Mouse (Mus musculus): ENCODE data around the gene Polg2. TPM values are rescaled to one million over a fixed set of nuclear protein-coding genes. Genes with fewer than 3 reads are reported as not detected.
A peak's percentile ranks its signal among the peaks of the same experiment; 100 is the strongest.
"Not testable (repeated sequence)": the region's sequence is repeated elsewhere in the genome, so short reads cannot be mapped to it uniquely, and the experiment has no call there.

Gene Polg2
- total and polyA plus RNA-seq, 3 experiments = 2.7 to 4.2 (median 3.7) TPM

- TF ChIP-seq EP300 (IDR thresholded peaks at IDR 0.05; ENCODE audit: insufficient read depth, low read depth, low read length) (no peak), CTCF (IDR thresholded peaks at IDR 0.05) (no peak), POLR2A (IDR thresholded peaks at IDR 0.05; ENCODE audit: insufficient read depth, low read depth, low read length) (no peak)
- Histone ChIP-seq H3K79me2 (replicated peaks; ENCODE audit: control insufficient read depth, insufficient read depth, low read length) (no peaks in the 10 kb centered on the region), H3K36me3 (ENCODE audit: control insufficient read depth, insufficient read depth, low read length) (no peaks in the 10 kb centered on the region), H3K27me3 (ENCODE audit: control insufficient read depth, insufficient read depth, low read length) (no peaks in the 10 kb centered on the region), H3K9ac (ENCODE audit: low read depth, low read length) (no peak overlapping the region), H3K4me3 (no peak overlapping the region), H3K27ac (no peak overlapping the region), H3K4me1 (ENCODE audit: control insufficient read depth, insufficient read depth, low read length) (no peaks in the 10 kb centered on the region)
- WGBS = 76% methylated on average over 6 of the region's 6 CpGs
- no peak for DNase-seq
- intact Hi-C loops (cut with DNase I) = no loop called here
Measured at GRCm38 (mm10) chr11:106753314-106753713, 26.0 kb downstream of the Polg2 start.

- TF ChIP-seq EP300 (IDR thresholded peaks at IDR 0.05; ENCODE audit: insufficient read depth, low read depth, low read length) (no peak), CTCF (IDR thresholded peaks at IDR 0.05) (no peak), POLR2A (IDR thresholded peaks at IDR 0.05; ENCODE audit: insufficient read depth, low read depth, low read length) (no peak)
- Histone ChIP-seq H3K27me3 (ENCODE audit: control insufficient read depth, insufficient read depth, low read length) (no peaks in the 10 kb centered on the region), H3K27ac (peak overlapping the region; percentile 13), H3K4me3 (no peak overlapping the region), H3K36me3 (ENCODE audit: control insufficient read depth, insufficient read depth, low read length) (no peaks in the 10 kb centered on the region), H3K79me2 (replicated peaks; ENCODE audit: control insufficient read depth, insufficient read depth, low read length) (no peaks in the 10 kb centered on the region), H3K9ac (ENCODE audit: low read depth, low read length) (no peak overlapping the region), H3K4me1 (ENCODE audit: control insufficient read depth, insufficient read depth, low read length) (no peaks in the 10 kb centered on the region)
- intact Hi-C loops (cut with DNase I) = no loop called here
- peak; percentile 34 to 69 for DNase-seq
- 75% methylated on average over 7 of the region's 7 CpGs for WGBS
Measured at GRCm38 (mm10) chr11:106752103-106752502, 27.2 kb downstream of the Polg2 start.

GRCm38 (mm10) chr11:106751039-106752018 is 28.0 kb downstream of the Polg2 start, which contains the start of gene Milr1:
Gene Milr1 (plus strand): TSS chr11:106751226.
- WGBS = 66% methylated on average over 17 of the region's 17 CpGs
- H3K79me2 ChIP-seq (replicated peaks; ENCODE audit: control insufficient read depth, insufficient read depth, low read length) = no peaks in the 10 kb centered on the region
- H3K4me3 ChIP-seq = no peak within 1 kb of the TSS
- no peak within 1 kb of the TSS for H3K9ac ChIP-seq (ENCODE audit: low read depth, low read length)
- no peak for DNase-seq
- H3K36me3 ChIP-seq (ENCODE audit: control insufficient read depth, insufficient read depth, low read length) = no peaks in the 10 kb centered on the region
- no peaks in the 10 kb centered on the region for H3K4me1 ChIP-seq (ENCODE audit: control insufficient read depth, insufficient read depth, low read length)
- intact Hi-C loops (cut with DNase I) = no loop called here
- TF ChIP-seq EP300 (IDR thresholded peaks at IDR 0.05; ENCODE audit: insufficient read depth, low read depth, low read length) (no peak), CTCF (IDR thresholded peaks at IDR 0.05) (no peak), POLR2A (IDR thresholded peaks at IDR 0.05; ENCODE audit: insufficient read depth, low read depth, low read length) (no peak)
- H3K27me3 ChIP-seq (ENCODE audit: control insufficient read depth, insufficient read depth, low read length) = no peaks in the 10 kb centered on the region
- H3K27ac ChIP-seq = peak within 1 kb of the TSS; percentile 13

- Histone ChIP-seq H3K36me3 (ENCODE audit: control insufficient read depth, insufficient read depth, low read length) (no peaks in the 10 kb centered on the region), H3K27ac (no peak within 1 kb of the TSS; the same call in 1 of the 2 replicates), H3K27me3 (ENCODE audit: control insufficient read depth, insufficient read depth, low read length) (no peaks in the 10 kb centered on the region), H3K4me1 (ENCODE audit: control insufficient read depth, insufficient read depth, low read length) (no peaks in the 10 kb centered on the region), H3K9ac (ENCODE audit: low read depth, low read length) (no peak within 1 kb of the TSS), H3K4me3 (no peak within 1 kb of the TSS), H3K79me2 (replicated peaks; ENCODE audit: control insufficient read depth, insufficient read depth, low read length) (no peaks in the 10 kb centered on the region)
- WGBS = 63% methylated on average over 13 of the region's 13 CpGs
- intact Hi-C loops (cut with DNase I) = no loop called here
- TF ChIP-seq CTCF (IDR thresholded peaks at IDR 0.05) (no peak), EP300 (IDR thresholded peaks at IDR 0.05; ENCODE audit: insufficient read depth, low read depth, low read length) (no peak), POLR2A (IDR thresholded peaks at IDR 0.05; ENCODE audit: insufficient read depth, low read depth, low read length) (no peak)
- DNase-seq = no peak
Measured at GRCm38 (mm10) chr11:106750121-106750751, 29.1 kb downstream of the Polg2 start, which contains the start of gene Pecam1. Gene Pecam1 (minus strand): TSS chr11:106750628.

GRCm38 (mm10) chr11:106749557-106750120 is 29.7 kb downstream of the Polg2 start:
- intact Hi-C loops (cut with DNase I); H3K27me3 ChIP-seq (ENCODE audit: control insufficient read depth, insufficient read depth, low read length); DNase-seq; H3K79me2 ChIP-seq (replicated peaks; ENCODE audit: control insufficient read depth, insufficient read depth, low read length); H3K4me3 ChIP-seq; H3K4me1 ChIP-seq (ENCODE audit: control insufficient read depth, insufficient read depth, low read length); H3K27ac ChIP-seq; H3K36me3 ChIP-seq (ENCODE audit: control insufficient read depth, insufficient read depth, low read length); H3K9ac ChIP-seq (ENCODE audit: low read depth, low read length): not testable (repeated sequence)
- 97% methylated on average over 7 of the region's 7 CpGs for WGBS

All from heart, adult 2 months (tissue).